Mouse (Mus musculus) left cerebral cortex, adult 9 months (tissue): ENCODE measurements around the gene Cpb2.

ENCODE experiments used
- DNase-seq, 2 experiments: peaks; one replicate each; pipeline ENCODE4 v3.0.0; 2022; ENCODE audit warnings: low spot score in 2 of 2

Gene Cpb2

DNA sequence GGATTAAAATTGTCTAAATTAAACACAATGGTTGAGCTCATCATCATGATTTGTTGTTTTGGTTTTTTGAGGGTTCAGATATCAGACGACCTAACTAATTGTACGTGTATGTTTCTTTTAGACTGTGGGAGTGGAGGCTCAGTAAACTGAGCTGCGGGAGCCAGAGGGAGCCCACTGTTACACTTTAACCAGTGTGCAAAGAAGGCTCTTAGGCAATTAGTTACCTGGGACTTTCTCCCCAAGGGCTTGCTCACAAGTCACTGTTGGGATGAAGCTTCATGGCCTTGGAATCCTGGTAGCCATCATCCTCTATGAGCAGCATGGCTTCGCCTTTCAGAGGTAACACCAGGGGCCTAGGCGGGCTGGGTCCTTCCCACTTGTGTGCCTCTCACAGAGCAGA lies at the start of gene Cpb2:
Gene Cpb2, plus strand, starts transcription at position 201 of the 400 bp plus-strand sequence.
- no peak for DNase-seq

GRCm38 (mm10) chr14:75192427-75192826 lies 49.7 kb upstream of the Cpb2 start:
- no peak for DNase-seq

DNA sequence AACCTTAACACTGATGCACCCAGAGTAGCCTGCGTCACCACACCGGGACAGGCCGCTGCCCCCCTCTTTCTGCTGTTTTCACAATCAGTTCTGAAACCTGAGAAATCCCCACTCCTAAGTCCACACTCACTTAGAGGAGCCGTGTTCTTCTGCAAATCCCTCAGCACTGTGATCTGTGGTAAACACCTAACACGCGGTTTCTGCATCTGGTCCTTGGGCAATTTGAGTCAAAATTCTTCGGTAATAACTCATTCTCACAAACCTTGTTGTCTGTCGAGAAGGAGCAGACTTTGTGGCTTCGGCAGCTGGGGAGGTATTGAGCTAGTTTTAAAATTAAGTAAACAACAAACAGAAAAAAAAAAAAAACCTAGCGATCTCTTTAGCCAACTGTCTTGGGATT lies 49.2 kb upstream of the Cpb2 start:
- DNase-seq: no peak

GRCm38 (mm10) chr14:75195530-75195929 lies 46.6 kb upstream of the Cpb2 start:
- DNase-seq: no peak

- peak in 1 of 2 experiments; percentile 72 for DNase-seq
Measured at GRCm38 (mm10) chr14:75197027-75197426, 45.1 kb upstream of the Cpb2 start.

GRCm38 (mm10) chr14:75197660-75198059 lies 44.4 kb upstream of the Cpb2 start:
- DNase-seq: no peak

- DNase-seq: no peak
Measured at GRCm38 (mm10) chr14:75205363-75206051, 36.6 kb upstream of the Cpb2 start.

GRCm38 (mm10) chr14:75206307-75206706 lies 35.8 kb upstream of the Cpb2 start:
- no peak for DNase-seq

GRCm38 (mm10) chr14:75208572-75209151 lies 33.4 kb upstream of the Cpb2 start:
- no peak for DNase-seq

DNA sequence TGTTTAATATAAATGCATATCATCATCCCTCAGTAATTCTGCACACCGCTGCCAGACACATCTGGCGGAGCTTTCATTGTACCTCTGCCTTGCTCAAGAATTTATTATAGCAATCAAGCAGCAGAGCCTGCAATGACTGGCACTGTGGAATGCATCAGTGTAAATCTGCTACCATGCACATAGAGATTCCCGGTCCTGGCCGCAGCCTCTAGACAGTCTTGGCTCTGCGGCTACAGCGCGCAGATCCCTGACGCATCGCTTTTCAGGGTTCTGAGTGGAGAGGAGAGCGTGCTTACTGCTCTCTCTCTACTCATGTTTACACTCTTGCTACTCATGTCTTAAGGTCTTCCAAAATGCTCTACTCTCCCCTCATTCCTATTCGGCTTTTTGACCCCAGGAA lies 28.3 kb upstream of the Cpb2 start:
- no peak for DNase-seq

DNA sequence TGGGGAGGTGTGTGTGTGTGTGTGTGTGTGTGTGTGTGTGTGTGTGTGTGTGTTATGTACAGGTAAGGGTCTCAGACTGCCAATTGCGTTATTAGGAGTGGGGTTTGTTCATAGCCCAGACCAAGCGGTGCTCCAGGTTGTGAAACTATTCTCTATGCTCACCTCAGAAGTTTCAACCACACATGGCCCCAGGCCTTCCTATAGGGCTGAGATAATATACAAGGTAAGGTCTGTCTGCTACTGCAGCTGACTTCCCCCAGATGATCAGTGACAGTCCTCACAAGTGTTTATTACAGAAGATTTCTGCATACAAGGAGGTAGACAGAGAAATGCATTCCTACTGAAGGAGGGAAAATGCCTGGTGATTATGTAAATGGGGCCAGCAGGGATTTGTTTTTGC lies 23.2 kb upstream of the Cpb2 start:
- DNase-seq: no peak

DNA sequence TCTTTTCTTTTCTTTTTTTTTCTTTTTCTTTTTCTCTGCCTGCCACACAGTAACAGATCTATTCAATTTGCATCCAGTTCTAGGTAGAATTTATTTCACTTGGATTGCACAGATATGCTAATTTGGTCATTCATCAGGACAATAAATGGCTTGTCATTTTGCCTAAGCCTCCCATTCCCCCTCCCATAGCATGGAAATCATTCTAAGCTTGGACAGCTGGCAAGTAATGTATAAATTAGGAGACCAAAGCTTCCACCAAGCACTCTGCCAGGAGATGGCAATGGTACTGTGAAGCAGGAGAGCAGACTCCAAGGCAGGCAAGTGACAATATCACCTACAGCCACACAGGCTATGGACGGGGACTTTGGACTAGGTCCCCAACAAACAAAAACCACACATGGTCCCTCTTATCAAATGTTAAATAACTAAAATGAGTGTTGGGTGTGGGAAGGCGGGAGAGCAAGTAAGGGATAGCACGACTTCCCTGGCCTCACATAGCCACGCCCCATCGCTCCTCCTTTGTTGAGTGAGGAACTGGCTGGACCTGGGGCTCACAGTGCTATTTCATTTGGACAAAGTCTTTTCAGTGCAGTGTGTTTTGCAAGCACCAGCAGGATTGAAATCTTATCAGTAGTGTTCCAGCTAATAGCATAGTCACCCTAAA lies 22.7 kb upstream of the Cpb2 start:
- no peak for DNase-seq

DNA sequence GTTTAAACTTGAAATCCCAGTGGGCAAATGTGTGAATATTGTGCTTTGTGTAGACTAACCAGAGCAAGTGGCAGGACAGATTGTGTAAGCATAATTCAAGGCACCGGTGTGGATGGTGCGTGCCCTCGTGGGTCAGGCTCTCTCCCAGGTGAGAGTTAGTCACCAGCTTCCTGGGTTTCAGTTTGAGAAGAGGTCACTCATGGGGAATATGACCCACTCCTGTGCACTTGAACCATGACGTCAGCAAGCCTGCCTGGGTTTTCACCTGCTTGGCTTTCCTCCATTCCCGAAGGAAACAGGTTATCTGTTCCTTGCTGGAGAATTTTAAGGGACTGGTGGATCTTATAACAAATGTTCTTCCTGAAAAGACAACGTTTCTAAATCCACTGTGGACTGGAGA lies 19.7 kb upstream of the Cpb2 start:
- DNase-seq: no peak

DNA sequence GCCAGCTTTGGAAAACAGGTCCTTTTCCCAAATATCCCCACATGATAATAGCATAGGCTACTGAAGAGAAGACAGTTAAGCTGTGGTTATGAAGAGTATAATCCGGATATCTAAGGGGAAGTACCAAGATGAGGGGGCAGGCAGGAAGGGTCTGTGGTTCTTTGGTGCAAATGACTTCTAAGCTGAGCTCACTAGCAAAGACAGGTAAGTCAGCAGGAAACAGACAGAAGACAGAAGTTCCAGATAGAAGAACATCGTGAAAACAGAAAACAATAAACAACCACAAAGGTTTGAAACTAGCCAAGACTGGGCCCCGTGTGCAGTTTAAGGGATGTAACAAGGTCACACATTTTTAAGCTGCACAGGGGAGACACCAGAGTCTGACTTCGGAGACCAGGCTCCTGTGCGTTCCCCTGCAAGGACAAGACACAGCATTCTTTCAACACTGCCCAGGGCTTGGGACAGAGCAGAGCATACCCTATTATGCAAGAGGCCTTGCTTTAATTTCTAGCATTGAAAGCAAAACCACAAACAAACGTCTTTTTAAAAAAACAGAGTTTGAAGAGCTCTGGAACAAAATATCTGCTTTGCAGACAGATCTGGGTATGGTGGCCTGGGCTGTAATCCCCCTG lies 14.5 kb upstream of the Cpb2 start:
- DNase-seq: no peak

- DNase-seq: peak in 1 of 2 experiments; percentile 52
Measured at GRCm38 (mm10) chr14:75229834-75230233, 12.3 kb upstream of the Cpb2 start.

GRCm38 (mm10) chr14:75233070-75233469 lies 9.0 kb upstream of the Cpb2 start:
- no peak for DNase-seq

DNA sequence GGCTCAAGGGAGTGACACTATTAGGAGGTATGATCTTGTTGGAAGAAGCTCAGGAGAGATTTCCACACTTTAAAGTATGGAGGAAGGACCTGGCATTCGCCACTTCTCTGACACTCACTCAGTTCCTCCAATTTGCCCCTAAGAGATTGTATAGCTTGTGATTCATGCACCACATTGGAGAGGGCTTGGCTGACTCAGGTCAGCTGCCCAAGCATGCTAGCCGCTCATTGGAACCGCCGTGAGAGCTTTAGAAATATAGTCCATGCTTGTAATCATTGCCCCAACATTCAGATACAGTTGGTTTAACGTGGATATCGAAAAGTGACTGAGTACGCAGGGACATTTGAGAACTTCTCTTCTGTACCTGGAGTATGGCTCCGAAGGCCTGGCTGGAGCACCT lies 6.5 kb upstream of the Cpb2 start:
- no peak for DNase-seq

DNA sequence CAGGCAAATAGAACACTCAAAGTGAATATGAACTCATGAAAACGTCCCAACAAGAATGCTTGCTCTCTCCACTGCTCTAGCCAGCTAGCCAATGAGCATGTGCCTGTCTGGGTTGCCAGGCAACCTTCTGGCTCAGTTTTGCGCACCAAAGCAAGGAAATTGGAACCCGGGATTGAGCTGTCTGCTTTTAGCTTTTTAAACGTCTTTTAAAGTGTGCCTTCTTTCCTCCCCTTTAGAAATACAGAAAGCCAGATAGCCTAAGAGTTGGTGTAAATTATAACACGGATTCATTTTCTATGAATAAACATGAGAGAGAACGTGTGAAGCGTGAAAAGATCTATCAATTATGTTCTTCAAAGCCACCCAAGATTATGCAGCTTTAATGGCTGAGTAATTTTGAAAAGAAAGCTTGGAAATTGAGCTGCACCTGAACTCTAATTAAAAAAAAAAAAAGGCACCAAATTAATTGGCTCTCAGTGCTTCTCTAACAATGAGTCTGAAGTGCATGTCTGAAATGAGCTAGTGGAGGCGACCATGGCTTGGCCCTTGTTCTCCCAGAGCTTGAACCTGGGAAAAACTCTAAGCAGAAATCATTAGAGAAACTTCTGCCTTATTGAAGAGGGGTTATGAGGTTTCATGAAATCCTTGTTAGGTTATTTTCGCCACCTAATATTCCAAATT lies 6.0 kb upstream of the Cpb2 start:
- peak; percentile 6 to 59 for DNase-seq

DNA sequence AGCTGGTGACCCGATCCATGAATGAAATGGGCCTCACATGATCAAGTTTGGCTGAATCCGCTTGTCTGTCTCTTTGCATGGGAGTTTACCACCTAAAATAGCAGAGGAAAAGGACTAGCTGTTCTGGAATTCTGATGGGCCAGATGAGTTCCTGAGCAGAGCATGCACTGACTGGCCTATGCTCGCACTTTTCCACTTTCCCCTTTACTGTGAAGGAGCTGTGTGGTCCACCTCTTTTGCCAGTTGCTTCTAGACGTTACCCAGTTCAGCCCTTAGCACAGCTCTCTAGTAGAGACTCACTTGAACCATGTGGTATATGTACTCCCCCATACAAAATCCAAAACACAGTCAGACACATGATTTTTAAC lies 5.5 kb upstream of the Cpb2 start:
- DNase-seq: no peak

DNA sequence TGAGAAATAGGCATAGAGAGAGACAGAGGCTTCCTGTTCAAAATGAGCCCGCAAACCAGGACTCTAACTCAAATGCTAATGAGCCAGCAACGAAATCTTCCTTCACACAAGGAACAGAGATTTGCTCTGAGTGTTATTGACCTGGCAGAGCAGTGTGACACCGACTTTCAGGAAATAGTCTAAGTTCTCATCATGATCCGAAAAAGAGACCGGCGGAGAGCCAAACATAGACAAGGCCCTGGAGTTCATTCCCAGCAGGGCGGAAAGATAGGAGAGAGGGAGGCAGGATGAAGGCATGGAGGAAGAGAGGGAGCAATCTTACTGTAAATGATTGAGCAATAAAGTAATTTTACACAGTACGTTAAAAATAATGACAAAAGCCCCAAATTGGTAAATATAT lies 5.0 kb upstream of the Cpb2 start:
- DNase-seq: no peak

DNA sequence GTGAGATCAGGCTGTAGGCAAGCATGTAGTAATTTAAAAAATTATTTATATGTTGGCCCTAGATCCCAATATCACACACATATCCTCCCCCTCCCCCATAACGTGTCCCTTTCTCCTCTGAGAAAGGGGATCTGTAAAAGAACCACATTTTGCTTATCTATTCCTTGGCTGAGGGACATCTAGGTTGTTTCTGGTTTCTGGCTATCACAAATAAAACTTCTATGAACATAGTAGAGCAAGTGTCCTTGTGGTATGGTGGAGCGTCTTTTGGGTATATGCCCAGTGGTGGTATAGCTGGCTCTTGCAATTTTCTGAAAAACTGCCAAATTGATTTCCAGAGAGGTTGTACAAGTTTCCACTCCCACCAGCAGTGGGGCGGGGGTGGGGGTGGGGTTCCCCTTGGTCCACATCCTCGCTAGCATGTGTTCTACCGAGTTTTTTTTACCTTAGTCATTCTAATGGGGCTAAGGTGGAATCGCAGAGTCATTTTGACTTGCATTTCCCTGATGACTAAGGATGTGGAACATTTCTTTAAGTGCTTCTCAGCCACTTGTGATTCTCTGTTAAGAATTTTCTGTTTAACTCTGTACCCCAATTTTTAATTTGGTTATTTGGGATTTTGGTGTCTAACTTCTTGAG lies 3.9 kb upstream of the Cpb2 start:
- DNase-seq: no peak
